Mouse (Mus musculus): Measurements from ENCODE around the gene Pih1d1.
A peak's percentile ranks its signal among the peaks of the same experiment; 100 is the strongest.
"Not testable (repeated sequence)": the region's sequence is repeated elsewhere in the genome, so short reads cannot be mapped to it uniquely, and the experiment has no call there.

The Pih1d1 gene

DNA sequence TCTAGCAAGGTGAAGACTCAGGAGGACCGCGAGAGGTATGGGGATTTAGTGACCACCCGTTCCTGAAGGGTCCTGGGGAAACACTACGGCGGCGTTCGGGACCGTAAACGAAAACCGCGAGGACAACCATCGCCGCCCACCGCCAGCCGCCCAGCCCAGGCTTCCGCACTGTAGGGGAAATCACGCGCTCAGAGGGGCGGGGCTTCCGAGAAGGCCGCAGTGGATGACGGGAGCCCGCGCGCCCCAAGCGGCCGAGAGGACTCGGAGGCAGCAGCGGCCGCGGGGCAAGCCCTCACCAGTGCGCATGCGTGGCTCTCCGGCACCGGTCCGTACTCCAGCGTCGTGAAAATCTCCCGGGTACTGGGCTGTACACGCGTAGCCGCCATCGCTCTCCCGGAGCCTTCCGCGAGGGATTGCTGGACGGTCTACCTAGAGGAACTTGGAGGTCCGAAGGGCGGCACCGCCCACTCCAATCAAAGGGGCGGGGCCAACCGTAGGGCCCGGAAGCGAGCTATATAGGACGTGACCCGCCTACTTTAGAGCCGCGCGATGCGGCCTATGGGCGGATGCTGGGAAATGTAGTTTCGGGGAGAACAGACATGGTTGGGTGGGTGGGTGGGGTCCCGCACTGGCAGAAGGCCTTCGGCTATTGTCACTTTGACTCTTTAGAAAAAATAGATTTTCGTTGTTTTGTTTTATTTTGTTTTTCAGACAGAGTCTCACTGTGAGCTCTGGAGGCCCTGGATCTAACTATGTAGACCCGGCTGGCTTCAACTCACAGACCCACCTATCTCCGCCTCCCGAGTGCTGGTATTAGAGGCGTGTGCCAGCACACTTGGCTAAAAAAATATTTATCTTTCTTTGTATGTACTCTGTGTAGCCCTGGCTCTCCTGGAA is at the start of gene Pih1d1, which contains the start of gene Aldh16a1:
Gene Pih1d1, plus strand, starts transcription at position 208 of the 897 bp plus-strand sequence.
Gene Aldh16a1, minus strand, starts transcription at position 489 of the 897 bp plus-strand sequence.
- DNase-seq (ENCODE audit: extremely low spot score, low spot score), result peak; percentile 97

DNA sequence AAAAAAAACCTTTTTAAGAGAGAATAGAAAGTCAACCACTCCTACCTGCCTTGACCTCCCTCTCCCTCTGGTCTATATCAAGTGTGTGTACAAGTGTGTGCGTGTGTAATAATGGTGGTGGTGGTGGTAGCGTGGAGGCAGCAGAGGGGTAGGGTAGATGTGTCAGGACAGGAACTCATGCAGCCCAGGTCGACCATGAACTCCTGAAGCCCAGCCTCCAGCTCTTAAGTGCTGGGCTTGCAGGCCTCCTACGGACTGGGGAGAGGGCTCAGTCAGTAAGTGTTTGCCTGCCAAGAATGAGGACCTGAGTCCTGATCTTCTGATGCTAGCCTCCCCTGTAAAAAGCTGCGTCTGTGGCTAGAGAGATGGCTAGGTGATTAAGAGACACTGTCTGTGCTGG is 49.2 kb upstream of the Pih1d1 start:
- DNase-seq (ENCODE audit: extremely low spot score, low spot score), result no peak

DNA sequence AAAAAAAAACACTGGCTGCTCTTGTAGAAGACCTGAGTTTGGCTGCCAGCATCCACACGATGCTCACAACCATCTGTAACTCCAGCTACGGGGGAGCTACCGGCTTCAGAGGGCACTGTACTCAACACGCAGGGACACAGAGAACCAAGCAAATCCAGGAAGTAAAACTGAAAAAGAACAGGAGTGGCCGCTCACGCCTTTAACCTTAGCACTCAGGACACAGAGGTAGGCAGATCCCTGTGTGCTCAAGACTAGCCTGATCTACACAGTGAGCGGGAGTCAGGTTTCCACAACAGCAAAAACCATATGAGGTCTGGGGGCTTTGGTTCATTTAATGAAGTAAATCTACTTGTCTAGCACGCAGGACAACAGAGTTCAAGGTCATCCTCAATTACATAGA is 48.6 kb upstream of the Pih1d1 start:
- no peak for DNase-seq (ENCODE audit: extremely low spot score, low spot score)

DNA sequence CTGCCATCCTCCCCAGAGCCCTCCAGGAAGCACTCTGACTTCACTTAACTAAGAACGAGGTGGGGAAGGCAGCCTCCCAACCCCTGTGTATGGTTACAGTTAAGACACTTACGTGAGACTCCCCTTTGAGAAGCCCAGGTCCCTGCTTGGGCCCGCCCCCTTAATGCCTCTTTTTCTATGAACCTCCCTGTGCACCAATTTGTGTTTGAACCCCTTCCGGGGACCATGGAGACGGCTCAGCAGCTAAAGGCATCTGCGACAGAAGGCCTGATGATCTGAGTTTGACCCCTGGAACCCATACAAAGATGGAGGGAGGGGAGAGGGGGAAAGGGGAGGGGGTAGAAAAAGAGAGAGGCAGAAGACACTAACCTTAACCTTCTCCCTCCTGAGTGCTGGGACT is 47.7 kb upstream of the Pih1d1 start:
- DNase-seq (ENCODE audit: extremely low spot score, low spot score), result peak; percentile 44

DNA sequence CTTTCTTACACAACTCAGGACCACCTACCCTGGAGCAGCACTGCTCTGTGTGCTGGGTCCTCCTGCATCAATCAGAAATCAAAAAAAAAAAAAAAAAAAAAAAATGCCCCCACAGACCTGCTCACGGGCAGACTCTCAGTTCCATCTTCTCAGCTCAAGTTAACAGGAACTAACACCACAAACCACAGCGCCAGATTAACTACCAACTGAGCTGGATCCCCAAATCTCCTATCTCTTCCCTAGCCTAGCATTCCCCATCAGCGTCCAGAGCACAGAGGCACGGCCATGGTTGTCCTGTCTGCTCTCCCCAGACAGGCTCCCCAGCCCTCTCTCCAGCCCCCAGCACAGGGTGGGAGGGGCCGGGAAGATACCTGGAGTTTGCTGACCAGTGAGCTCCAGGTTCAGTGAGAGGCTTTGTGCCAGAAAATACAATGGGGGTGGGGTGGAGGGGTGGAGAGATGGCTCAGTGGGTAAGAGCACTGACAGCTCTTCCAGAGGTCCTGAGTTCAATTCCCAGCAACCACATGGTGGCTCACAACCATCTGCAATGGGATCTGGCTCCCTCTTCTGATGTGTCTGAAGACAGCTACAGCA is 47.0 kb upstream of the Pih1d1 start:
- no peak for DNase-seq (ENCODE audit: extremely low spot score, low spot score)

DNA sequence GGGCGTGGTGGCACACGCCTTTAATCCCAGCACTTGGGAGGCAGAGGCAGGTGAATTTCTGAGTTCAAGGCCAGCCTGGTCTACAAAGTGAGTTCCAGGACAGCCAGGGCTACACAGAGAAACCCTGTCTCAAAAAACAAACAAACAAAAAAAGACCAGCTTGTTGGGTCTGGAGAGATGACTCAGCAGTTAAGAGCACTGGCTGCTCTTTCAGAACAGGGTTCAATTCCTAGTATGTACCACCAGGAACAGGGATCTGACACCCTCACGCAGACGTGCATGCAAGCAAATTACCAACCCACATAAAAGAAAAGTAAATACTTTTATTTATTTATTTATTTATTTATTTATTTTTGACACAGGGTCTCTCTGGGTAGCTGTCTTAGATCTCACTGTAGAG is 44.0 kb upstream of the Pih1d1 start:
- not testable (repeated sequence) for DNase-seq (ENCODE audit: extremely low spot score, low spot score)

DNA sequence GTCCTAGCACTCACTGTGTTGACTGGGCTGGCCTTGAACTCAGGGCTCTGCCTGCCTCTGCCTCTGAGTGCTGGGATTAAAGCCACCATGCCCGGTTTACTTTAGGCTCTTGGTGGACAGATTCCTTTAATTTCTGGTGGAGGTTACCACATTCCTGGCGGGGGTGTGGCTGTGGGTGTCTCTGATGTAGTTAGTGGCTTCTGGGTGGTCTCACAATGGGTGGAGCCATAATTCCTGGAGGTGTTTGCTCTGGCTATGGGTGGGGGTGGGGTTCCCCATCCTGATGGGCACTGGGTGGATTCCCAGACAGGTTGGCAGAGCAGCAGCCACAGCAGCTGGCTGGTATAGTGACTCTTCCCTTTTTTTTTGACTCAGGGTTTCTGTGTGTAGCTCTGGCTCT is 42.2 kb upstream of the Pih1d1 start:
- no peak for DNase-seq (ENCODE audit: extremely low spot score, low spot score)

DNA sequence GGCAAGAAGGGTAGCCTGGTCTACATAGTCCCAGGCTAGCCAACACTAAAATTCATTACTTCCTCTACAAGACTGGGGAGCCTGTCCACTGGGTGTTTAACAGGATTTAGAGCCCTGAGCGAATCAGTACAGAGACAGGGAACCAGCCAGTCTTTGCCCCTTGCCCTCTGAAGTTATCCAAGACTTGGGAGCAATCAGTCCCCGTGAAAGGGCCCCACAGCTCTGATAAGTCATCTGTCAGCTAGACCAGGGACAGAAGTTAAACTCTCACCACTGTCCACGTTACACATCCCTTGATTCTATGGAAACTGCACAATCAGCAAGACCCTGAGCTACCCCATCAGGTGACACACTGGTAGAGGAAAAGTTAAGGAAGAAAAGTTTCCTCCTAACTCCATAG is 41.6 kb upstream of the Pih1d1 start:
- DNase-seq (ENCODE audit: extremely low spot score, low spot score), result no peak

DNA sequence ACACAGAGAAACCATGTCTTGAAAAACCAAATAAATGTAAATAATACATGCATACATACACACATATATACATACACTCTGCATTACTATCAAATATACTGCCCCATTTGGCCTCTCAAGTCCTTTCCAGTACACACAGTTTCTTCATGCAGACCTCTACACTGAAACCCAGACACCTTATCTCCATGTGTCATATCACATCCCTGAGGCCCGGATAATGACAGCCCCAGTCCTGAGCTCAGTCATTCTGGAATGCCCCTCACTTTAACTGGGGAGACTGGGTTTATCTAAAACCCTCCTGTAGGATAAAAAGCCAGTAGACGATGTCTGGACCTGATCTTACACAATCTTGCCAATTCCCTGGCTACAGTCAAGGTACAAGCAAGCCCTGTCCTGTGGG is 40.6 kb upstream of the Pih1d1 start:
- DNase-seq (ENCODE audit: extremely low spot score, low spot score), result no peak

DNA sequence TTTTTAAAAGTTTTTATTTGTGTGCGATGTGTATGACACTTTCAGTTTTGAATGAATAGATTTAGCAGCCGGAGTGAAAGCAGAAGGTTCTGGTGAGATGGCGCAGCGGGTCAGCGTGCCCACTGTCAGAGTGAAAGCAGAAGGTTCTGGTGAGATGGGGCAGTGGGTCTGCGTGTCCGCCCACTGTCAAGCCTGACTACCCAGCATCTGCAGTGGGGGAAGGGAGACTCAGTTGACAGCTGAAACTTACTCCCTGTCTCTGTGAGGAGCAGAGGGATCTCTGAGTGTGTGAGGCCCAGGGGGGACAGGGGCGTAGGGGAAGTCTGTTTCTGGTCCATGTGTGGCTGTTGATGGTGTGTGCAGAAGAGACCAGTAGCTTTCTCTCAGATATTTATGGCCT is 36.5 kb upstream of the Pih1d1 start:
- DNase-seq (ENCODE audit: extremely low spot score, low spot score), result no peak

DNA sequence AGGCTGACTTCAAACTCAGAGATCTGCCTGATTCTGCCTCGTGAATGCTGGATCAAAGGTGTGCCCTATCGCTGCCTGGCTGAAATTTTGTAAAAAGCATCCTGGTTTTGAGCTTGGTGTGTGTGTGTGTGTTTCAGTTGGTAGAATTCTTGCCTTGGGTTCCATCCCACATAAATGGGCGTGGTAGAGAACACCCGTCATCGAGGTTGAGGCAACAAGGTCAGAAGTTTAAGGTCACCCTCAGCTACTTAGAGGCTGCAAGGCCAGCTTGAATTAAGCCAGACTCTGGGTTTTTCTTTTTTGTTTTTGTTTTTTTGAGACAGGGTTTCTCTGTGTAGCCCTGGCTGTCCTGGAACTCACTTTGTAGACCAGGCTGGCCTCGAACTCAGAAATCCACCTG is 35.8 kb upstream of the Pih1d1 start:
- DNase-seq (ENCODE audit: extremely low spot score, low spot score), result no peak

DNA sequence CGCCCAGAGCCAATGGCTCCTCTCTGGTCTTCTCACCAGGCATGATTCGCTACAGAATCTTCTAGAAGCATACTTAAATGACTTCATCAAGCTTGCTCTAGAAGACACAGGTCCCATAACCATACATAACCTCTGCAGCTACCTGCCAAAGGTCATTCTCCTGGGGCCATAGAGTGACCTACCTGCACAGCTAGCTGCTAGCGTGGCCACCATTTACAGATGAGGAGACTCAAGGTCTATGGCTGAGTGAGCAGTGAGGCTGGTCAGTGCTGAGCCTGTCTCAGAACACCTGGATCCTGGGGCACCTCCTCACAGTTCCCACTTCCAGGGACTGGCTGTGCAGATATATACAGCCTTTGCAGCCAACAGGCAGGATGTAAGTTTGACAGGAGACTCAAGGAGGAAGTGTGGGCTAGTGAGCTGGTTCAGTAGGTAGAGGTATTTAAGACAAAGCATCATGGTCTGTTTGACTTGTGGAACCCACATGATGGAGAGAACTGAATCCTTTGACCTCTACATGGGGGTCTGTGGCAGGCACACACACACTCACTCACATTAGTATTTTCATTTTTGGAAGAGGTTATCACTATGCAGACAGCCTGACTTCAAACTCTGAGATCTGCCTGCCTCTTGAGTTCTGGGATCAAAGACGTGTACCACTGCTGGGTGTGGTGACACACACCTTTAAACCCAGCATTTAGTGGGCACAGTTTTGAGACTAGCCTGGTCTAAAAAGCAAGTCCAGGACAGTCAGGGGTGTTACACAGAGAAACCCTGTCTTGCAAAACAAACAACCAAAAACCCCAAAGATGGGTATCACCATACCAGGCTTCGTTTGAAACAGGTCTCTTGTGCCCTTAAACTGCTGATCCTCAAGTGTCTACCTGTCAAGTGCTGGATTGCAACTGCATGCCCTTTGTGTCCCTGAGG is 34.1 kb upstream of the Pih1d1 start:
- no peak for DNase-seq (ENCODE audit: extremely low spot score, low spot score)

DNA sequence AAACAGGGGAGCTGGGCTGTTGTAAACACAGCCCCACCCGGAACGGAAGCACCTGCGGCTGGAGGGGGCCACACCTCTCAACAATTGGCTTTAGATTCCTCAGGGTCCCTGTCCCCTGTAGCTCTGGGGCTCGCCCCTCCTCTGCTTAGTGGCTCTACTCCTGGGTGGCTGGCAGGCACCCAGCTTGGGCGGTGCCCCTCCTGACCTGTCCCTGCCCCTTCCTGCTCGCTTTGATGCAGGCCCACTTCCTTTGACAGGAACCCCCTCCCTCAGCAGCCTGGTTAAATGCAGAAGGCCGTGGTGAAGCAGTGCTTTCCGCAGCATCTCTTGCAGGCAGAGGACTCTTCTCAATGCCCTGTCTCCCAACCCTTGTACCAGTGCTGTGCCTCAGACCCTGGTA is 32.7 kb upstream of the Pih1d1 start:
- no peak for DNase-seq (ENCODE audit: extremely low spot score, low spot score)

DNA sequence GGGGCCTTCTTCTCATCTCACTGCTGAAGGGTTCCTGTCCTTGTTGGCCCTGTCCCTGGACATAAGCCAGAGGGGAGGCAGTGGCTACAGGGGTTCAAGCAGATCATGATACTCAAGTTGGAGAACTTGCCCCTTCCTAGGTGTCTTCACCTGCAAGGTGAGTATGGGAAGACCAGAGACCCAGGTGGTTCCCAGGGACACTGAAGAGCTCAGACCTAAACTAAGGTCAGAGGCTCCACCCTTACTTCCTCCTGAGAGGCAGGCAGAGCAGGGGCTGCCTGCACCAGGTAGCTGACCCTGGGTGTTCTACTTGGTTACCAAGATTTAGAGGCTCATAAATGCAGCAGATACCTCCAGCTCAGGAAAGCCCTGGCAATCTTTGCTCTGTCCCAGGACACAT is 32.1 kb upstream of the Pih1d1 start:
- no peak for DNase-seq (ENCODE audit: extremely low spot score, low spot score)

DNA sequence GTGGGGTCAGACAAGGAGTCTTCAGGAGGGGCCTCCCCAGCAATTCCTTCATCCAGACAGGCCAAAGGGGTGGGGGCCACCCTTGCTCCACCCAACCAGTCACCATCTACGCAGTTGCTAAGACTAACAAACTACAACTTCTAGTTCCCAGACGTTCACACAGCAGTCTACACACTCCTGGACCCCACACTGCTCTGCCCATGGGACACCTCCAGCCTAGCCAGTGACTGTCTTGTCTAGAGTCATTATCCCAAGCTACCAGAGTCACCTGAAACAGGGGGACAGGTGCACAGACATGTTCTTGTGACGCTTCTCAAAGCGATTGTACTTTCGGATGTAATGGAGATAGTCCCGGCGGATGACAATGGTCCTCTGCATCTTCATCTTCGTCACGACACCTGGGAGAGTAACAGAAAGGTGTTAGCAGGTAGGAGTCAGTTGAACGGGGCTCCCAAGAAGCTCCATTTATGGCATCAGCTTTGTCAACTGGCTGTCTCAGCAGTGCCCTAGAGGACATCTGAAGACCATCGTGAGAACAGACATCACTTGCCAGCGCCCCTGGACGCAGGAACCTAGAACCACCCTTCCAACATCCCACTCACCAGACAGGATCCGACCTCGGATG is 31.4 kb upstream of the Pih1d1 start:
- no peak for DNase-seq (ENCODE audit: extremely low spot score, low spot score)

DNA sequence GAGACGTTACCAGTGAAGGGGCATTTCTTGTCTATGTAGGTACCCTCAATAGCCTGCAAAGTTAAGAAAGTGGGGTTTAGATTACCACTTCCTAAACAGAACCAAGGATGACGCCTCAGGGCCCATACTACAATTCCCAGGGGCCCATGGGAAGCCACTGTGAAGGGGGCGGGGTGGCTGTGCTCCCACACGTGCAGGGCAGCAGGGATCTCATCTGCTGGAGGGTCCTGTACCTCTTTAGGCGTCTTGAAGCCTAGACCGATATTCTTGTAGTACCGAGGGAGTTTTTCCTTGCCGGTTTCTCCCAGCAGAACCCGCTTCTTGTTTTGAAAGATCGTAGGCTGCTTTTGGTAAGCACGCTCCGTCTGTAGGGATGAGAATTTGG is 30.9 kb upstream of the Pih1d1 start:
- DNase-seq (ENCODE audit: extremely low spot score, low spot score), result no peak

DNA sequence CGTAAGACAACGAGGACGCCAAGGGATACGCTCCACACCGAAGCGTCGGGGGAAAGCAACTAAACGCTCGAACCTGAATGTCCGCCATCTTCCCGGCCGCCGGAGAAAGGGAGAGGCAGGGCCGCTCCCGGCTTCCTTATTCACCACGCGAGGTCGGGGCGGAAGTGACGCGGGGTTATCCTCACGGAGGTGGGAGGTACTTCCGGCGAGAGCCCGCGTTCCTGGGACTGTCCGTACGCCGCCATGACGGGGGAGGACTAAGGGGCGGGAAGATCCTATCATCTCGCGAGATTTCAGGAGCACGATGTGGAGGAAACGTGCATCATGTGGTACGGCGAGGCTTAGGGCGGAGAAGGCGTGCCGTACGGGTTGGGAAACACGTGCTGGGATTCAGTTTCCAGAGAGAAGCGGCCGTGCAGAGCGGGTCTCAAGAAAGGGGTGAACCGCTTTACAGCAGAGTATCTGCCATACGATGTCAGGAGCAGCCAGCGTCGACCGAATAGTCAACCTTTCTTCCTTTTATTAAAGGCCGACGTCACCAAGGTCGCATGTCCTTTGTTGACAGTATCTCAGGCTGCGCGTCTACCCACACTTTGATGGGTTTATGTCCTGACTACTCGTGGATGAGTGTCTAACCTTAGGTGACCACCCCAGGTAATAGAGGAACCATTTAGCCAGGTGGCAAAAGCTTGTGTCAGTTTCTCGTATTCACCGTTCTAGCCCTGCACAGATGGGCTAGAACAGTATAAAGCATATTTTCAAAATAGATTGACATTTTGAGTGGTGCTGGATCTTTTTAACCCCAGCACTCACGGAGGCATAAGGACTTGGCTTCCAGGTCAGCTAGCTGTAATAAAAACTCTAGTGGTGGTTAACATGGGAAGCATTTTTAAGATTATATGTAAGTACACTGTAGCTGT is 29.6 kb upstream of the Pih1d1 start, which contains the start of gene Rps11:
Gene Rps11, minus strand, starts transcription at position 216 of the 920 bp plus-strand sequence.
- DNase-seq (ENCODE audit: extremely low spot score, low spot score), result peak; percentile 100

DNA sequence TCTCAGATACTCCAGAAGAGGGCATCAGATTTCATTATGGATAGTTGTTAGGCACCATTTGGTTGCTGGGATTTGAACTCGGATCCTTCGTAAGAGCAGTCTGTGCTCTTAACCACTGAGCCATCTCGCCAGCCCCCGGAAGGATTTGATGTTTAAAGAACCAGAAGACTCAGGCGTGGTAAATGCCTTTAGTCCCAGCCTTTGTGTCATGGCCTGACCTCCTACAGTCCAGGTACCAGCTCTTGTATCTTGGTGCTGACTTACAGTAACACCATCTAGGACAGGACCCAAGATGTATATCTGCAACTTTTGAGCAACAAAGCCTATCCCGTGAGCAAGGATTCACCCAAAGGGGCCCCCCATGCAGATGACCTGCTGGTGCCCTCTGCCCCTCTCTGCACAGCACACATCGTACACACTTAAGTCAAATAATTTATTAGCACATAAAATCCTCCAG is 28.9 kb upstream of the Pih1d1 start:
- DNase-seq (ENCODE audit: extremely low spot score, low spot score), result peak; percentile 64

DNA sequence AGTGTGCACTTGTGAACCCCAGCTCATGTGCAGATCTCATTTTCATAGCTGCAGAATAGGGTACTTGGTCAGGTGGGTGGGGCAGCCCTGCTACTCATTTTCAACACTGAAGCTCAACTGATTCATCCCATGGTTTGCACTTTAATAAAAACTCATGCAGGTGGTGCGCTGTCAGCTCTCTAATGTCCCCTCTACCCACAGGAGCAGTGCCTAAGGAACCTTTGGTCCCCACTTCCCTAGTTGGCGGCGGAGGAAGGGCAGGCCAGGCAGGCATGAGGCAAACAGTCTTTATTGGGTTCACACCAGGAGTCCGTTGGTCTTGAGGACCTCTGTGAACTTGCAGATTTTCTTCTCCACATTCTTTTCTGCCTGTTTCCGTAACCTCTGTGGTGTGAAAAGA is 28.5 kb upstream of the Pih1d1 start:
- DNase-seq (ENCODE audit: extremely low spot score, low spot score), result peak; percentile 44

Data from neural tube, embryonic 10.5 days (tissue).